Comparison of ENCODE assay signal across 32 mouse cellular contexts in genomic region chr6:71307486-71307885, GRCm38 (mm10). TPM values are rescaled to one million over a fixed set of nuclear protein-coding genes. Genes with fewer than 3 reads are reported as not detected.
DNase-seq lines count a peak whose midpoint lies in the region; ATAC-seq and TF ChIP-seq lines count a peak whose summit lies in the region.
"Had no signal": no experiment of that assay in that cellular context is flagged by ENCODE, and none has a peak within 500 bp of the region (broad histone marks: within the 10 kb centered on the region; RNA-seq: fewer than 3 reads in every experiment).

No protein-coding gene starts in this region.

- peak overlapping the region; percentile 12; the same call in 1 of the 2 replicates for H3K27ac ChIP-seq in heart, postnatal 0 days (ENCODE audit: low read depth)
- H3K27ac ChIP-seq: forebrain, embryonic 10.5 days; hindbrain, embryonic 13.5 days; left cerebral cortex, adult 2 months; limb, embryonic 15.5 days; liver, embryonic 14.5 days; neural tube, embryonic 13.5 days; stomach, embryonic 15.5 days had no signal

- no peaks in the 10 kb centered on the region for H3K36me3 ChIP-seq in heart, postnatal 0 days (replicated peaks; ENCODE audit: control insufficient read depth, insufficient read depth, low read length)
- H3K36me3 ChIP-seq in myocyte (ENCODE audit: control insufficient read depth, insufficient read depth) = no peaks in the 10 kb centered on the region
- H3K36me3 ChIP-seq: forebrain, embryonic 10.5 days; hindbrain, embryonic 13.5 days; limb, embryonic 15.5 days; neural tube, embryonic 13.5 days; stomach, embryonic 15.5 days had no signal

- H3K27me3 ChIP-seq in heart, postnatal 0 days (ENCODE audit: control insufficient read depth, insufficient read depth, low read length) = no peaks in the 10 kb centered on the region
- peaks cover 8% of the 10 kb centered on the region for H3K27me3 ChIP-seq in myocyte (ENCODE audit: control insufficient read depth, insufficient read depth, insufficient read length)
- H3K27me3 ChIP-seq: hindbrain, embryonic 13.5 days; limb, embryonic 15.5 days; neural tube, embryonic 13.5 days; stomach, embryonic 15.5 days had no signal

- no peak overlapping the region for H3K4me3 ChIP-seq in heart, postnatal 0 days (ENCODE audit: low read depth, low read length)
- no peak overlapping the region for H3K4me3 ChIP-seq in myocyte
- H3K4me3 ChIP-seq: forebrain, embryonic 10.5 days; hindbrain, embryonic 13.5 days; left cerebral cortex, adult 2 months; limb, embryonic 15.5 days; megakaryocyte, embryonic 14.5 days; neural tube, embryonic 13.5 days; stomach, embryonic 15.5 days had no signal

- H3K79me2 ChIP-seq in myocyte (ENCODE audit: control insufficient read depth, insufficient read depth) = no peaks in the 10 kb centered on the region

- no peak for TF ChIP-seq EP300 in heart, postnatal 0 days (IDR thresholded peaks at IDR 0.05; ENCODE audit: low read depth)

- no peak for TF ChIP-seq POLR2A in myocyte (IDR thresholded peaks at IDR 0.05; ENCODE audit: insufficient read length, low read depth)

- DNase-seq in heart, postnatal 0 days (ENCODE audit: low spot score) = no peak
- no peak for DNase-seq in heart, postnatal 4 days
- peak; percentile 87 for DNase-seq in thymus, postnatal 0 days (ENCODE audit: low spot score)
- no peak for DNase-seq in layer of hippocampus, adult 18-20 months (ENCODE audit: low spot score in 2 of 2)
- DNase-seq in kidney, adult 9 months = no peak
- DNase-seq in right cerebral cortex, postnatal 36 days (ENCODE audit: low spot score in 2 of 2) = no peak
- DNase-seq: adrenal gland, postnatal 36 days; cerebellum, adult 11 months; cerebellum, adult 9-11 months; gastrocnemius, postnatal 36 days; kidney, adult 11 months; left cerebral cortex, postnatal 4 days; lung, embryonic 14.5 days; lung, postnatal 36 days; midbrain, embryonic 14.5 days; retina, postnatal 1 day; right cerebral cortex, postnatal 25 days had no signal

- no peak for ATAC-seq in heart, postnatal 0 days (ENCODE audit: insufficient read depth, low read depth)

- no peak overlapping the region for H3K9ac ChIP-seq in heart, postnatal 0 days (replicated peaks; ENCODE audit: low read depth, low read length)
- H3K9ac ChIP-seq: hindbrain, embryonic 13.5 days; limb, embryonic 15.5 days; liver, embryonic 14.5 days; lung, embryonic 14.5 days; neural tube, embryonic 13.5 days; stomach, embryonic 15.5 days had no signal

- whole genome bisulfite sequencing in heart, postnatal 0 days = 77% methylated on average over 8 of the region's 8 CpGs

- H3ac ChIP-seq in myocyte (ENCODE audit: control insufficient read depth, insufficient read length) = no peak overlapping the region

- no peak overlapping the region for H3K4me2 ChIP-seq in heart, postnatal 0 days (ENCODE audit: low read depth, low read length)
- no peak overlapping the region for H3K4me2 ChIP-seq in myocyte (ENCODE audit: low read depth)
- H3K4me2 ChIP-seq: hindbrain, embryonic 13.5 days; limb, embryonic 15.5 days; lung, embryonic 14.5 days; neural tube, embryonic 13.5 days; stomach, embryonic 15.5 days had no signal

- H3K4me1 ChIP-seq in heart, postnatal 0 days (ENCODE audit: control insufficient read depth, insufficient read depth) = no peaks in the 10 kb centered on the region
- H3K4me1 ChIP-seq: forebrain, embryonic 10.5 days; hindbrain, embryonic 13.5 days; limb, embryonic 15.5 days; megakaryocyte, embryonic 14.5 days; neural tube, embryonic 13.5 days; stomach, embryonic 15.5 days had no signal

- TF ChIP-seq CTCF in heart, postnatal 0 days (IDR thresholded peaks at IDR 0.05; ENCODE audit: low read depth) = no peak

- no peaks in the 10 kb centered on the region for H3K9me3 ChIP-seq in heart, postnatal 0 days (replicated peaks; ENCODE audit: control insufficient read depth, low read length)
- H3K9me3 ChIP-seq: forebrain, embryonic 10.5 days; hindbrain, embryonic 13.5 days; limb, embryonic 15.5 days; neural tube, embryonic 13.5 days; stomach, embryonic 15.5 days had no signal

TF ChIP-seq in myocyte, 11 proteins besides CTCF, POLR2A, EP300 and RAD21:
- TF ChIP-seq REST (IDR thresholded peaks at IDR 0.05; ENCODE audit: insufficient read depth, insufficient read length) = no peak
- TF ChIP-seq TCF3 (IDR thresholded peaks at IDR 0.05; ENCODE audit: insufficient read length, low read depth) = peak; percentile 26
- no peak for TF ChIP-seq POLR2AphosphoS2 (IDR thresholded peaks at IDR 0.05; ENCODE audit: insufficient read length, low read depth)
- peak in 2 of 3 experiments; percentile 51 to 64 for TF ChIP-seq MYOD1 (IDR thresholded peaks at IDR 0.05; ENCODE audit: control insufficient read depth in 1 of 3, insufficient read length in 2 of 3, low read depth in 2 of 3)
- no peak for TF ChIP-seq E2F4 (IDR thresholded peaks at IDR 0.05; ENCODE audit: insufficient read depth)
- TF ChIP-seq MYOG (IDR thresholded peaks at IDR 0.05; ENCODE audit: control insufficient read depth in 1 of 3, insufficient read depth in 1 of 3, insufficient read length in 2 of 3, low read depth in 2 of 3) = peak in 2 of 3 experiments; percentile 41 to 84
- TF ChIP-seq SRF (IDR thresholded peaks at IDR 0.05; ENCODE audit: control insufficient read depth, insufficient read length, low read depth) = no peak

RNA-seq across cellular contexts. Expression of gene Smyd1, which starts 14.5 kb away (rescaled TPM):
- total RNA-seq in heart, postnatal 0 days (2014; rRNA removed; ENCODE audit: low replicate concordance) = 287 and 316 TPM in 2 replicates
- 106 and 109 TPM in 2 replicates for polyA plus RNA-seq in heart, postnatal 0 days (2015; fragmentation: Nextera tagmentation; extraction: Ambion mirVana)
- total RNA-seq in heart, postnatal 4 days (2021) = 100 to 1,000 TPM; 351 to 365 TPM
- polyA plus RNA-seq in myocyte (2012; fragmentation: generic; extraction: Trizol) = 141 TPM
- 2.3 and 3.7 TPM in 2 replicates for polyA plus RNA-seq in thymus, postnatal 0 days (2015; fragmentation: Nextera tagmentation; extraction: Ambion mirVana)
- total RNA-seq in layer of hippocampus, adult 18-20 months (2021) = under 1 TPM; 0.58 to 0.94 TPM

RNA-seq across cellular contexts. Expression of gene Cd8b1, which starts 15.1 kb away (rescaled TPM):
- 0.08 TPM in 1 of 2 replicates, not detected in the other for total RNA-seq in heart, postnatal 0 days (2014; rRNA removed; ENCODE audit: low replicate concordance)
- polyA plus RNA-seq in heart, postnatal 0 days (2015; fragmentation: Nextera tagmentation; extraction: Ambion mirVana) = 0.12 and 0.18 TPM in 2 replicates
- under 1 TPM; 0.23 to 0.31 TPM for total RNA-seq in heart, postnatal 4 days (2021)
- not detected for polyA plus RNA-seq in myocyte (2012; fragmentation: generic; extraction: Trizol)
- polyA plus RNA-seq in thymus, postnatal 0 days (2015; fragmentation: Nextera tagmentation; extraction: Ambion mirVana) = 1,203 and 1,244 TPM in 2 replicates
- total RNA-seq in layer of hippocampus, adult 18-20 months (2021) = not detected
- total RNA-seq: ES-E14; heart, postnatal 25 days; layer of hippocampus, postnatal 10 days; left cerebral cortex, adult 2 months; left cerebral cortex, postnatal 4 days had no signal
- polyA plus RNA-seq: C2C12; cortical plate, adult 2 months; embryonic facial prominence, embryonic 11.5 days; limb, embryonic 15.5 days; liver, embryonic 14.5 days; lung, embryonic 14.5 days; midbrain, embryonic 14.5 days; neural tube, embryonic 13.5 days had no signal

RNA-seq across cellular contexts. Expression of gene Krcc1, which starts 36.0 kb away (rescaled TPM):
- 47.8 and 51.7 TPM in 2 replicates for total RNA-seq in heart, postnatal 0 days (2014; rRNA removed; ENCODE audit: low replicate concordance)
- 82.5 and 83.7 TPM in 2 replicates for polyA plus RNA-seq in heart, postnatal 0 days (2015; fragmentation: Nextera tagmentation; extraction: Ambion mirVana)
- total RNA-seq in heart, postnatal 4 days (2021) = 10 to 100 TPM; 55.9 to 61.1 TPM
- polyA plus RNA-seq in myocyte (2012; fragmentation: generic; extraction: Trizol) = 18.6 TPM
- polyA plus RNA-seq in thymus, postnatal 0 days (2015; fragmentation: Nextera tagmentation; extraction: Ambion mirVana) = 92.6 and 98.4 TPM in 2 replicates
- total RNA-seq in layer of hippocampus, adult 18-20 months (2021) = 10 to 100 TPM; 16.2 to 17.3 TPM

Comparison
In these comparisons a context has a peak if more than half of its experiments do, and no peak if none do; other contexts are left out.
1. RNA of gene Smyd1, which starts 14.5 kb away (total RNA-seq): 351 to 365 TPM in heart, postnatal 4 days and 287 to 316 TPM in heart, postnatal 0 days; 0.58 to 0.94 TPM in layer of hippocampus, adult 18-20 months; every median in the first group is over 100 times any median in the second.